ENCODE assay signal across 8 mouse cellular contexts in genomic region chr7:93095511-93095910, GRCm38 (mm10). TPM values are rescaled to one million over a fixed set of nuclear protein-coding genes. Genes with fewer than 3 reads are reported as not detected.
A peak's percentile ranks its signal among the peaks of the same experiment; 100 is the strongest.
DNase-seq lines count a peak whose midpoint lies in the region; ATAC-seq and TF ChIP-seq lines count a peak whose summit lies in the region.

No protein-coding gene starts in this region.

- peak; percentile 13 for DNase-seq in MEL (ENCODE audit: low read depth, low spot score)
- DNase-seq in brain, adult 2 months (ENCODE audit: low read depth, low spot score) = peak; percentile 88
- peak; percentile 15 for DNase-seq in fibroblast of lung, adult 2 months (ENCODE audit: low read depth)
- DNase-seq in left cerebral cortex, adult 8-10 months (ENCODE audit: low spot score in 2 of 2) = peak; percentile 9 to 15
- DNase-seq in mesoderm, embryonic 11.5 days (ENCODE audit: low read depth, low spot score) = peak; percentile 71

- H3K9me3 ChIP-seq in MEL (replicated peaks; ENCODE audit: insufficient read depth, low read length) = no peaks in the 10 kb centered on the region
- no peaks in the 10 kb centered on the region for H3K9me3 ChIP-seq in hindbrain, embryonic 12.5 days (replicated peaks)
- H3K9me3 ChIP-seq in stomach, embryonic 16.5 days (replicated peaks; ENCODE audit: control insufficient read depth, low read length) = no peaks in the 10 kb centered on the region

- no peak for TF ChIP-seq POLR2A in MEL (IDR thresholded peaks at IDR 0.05; ENCODE audit: control insufficient read depth in 1 of 2, insufficient read depth in 1 of 2, low read depth in 1 of 2, low read length in 2 of 2, poor library complexity in 1 of 2)

- TF ChIP-seq CTCF in MEL (IDR thresholded peaks at IDR 0.05 in 2 of 3, conservative IDR thresholded peaks at IDR 0.05 in 1 of 3; ENCODE audit: control insufficient read depth in 1 of 3, insufficient read depth in 1 of 3, low read depth in 2 of 3, low read length in 3 of 3, poor library complexity in 1 of 3, severe bottlenecking in 1 of 3) = peak in 2 of 3 experiments; percentile 32 to 41; a peak in 4 of 6 replicates

- H3K36me3 ChIP-seq in MEL (ENCODE audit: control insufficient read depth in 1 of 2, insufficient read depth in 2 of 2, low read length in 2 of 2) = no peaks in the 10 kb centered on the region
- H3K36me3 ChIP-seq in hindbrain, embryonic 12.5 days = no peaks in the 10 kb centered on the region
- H3K36me3 ChIP-seq in stomach, embryonic 16.5 days (ENCODE audit: control insufficient read depth, insufficient read depth, low read length) = no peaks in the 10 kb centered on the region

- 4% methylated on average over 8 of the region's 8 CpGs for WGBS in hindbrain, embryonic 12.5 days
- WGBS in stomach, embryonic 16.5 days = 6% methylated on average over 8 of the region's 8 CpGs

- H3K9ac ChIP-seq in MEL (ENCODE audit: control insufficient read depth, low read depth, low read length, poor library complexity, severe bottlenecking) = no peak overlapping the region
- peak overlapping the region; percentile 27; the same call in 1 of the 2 replicates for H3K9ac ChIP-seq in hindbrain, embryonic 12.5 days
- H3K9ac ChIP-seq in stomach, embryonic 16.5 days (ENCODE audit: low read length) = no peak overlapping the region

- no peaks in the 10 kb centered on the region for H3K27me3 ChIP-seq in MEL (ENCODE audit: control insufficient read depth in 1 of 2, insufficient read depth in 2 of 2, low read length in 2 of 2)
- no peaks in the 10 kb centered on the region for H3K27me3 ChIP-seq in hindbrain, embryonic 12.5 days
- H3K27me3 ChIP-seq in stomach, embryonic 16.5 days (ENCODE audit: control insufficient read depth, insufficient read depth, low read length) = no peaks in the 10 kb centered on the region

- peak overlapping the region; percentile 50 for H3K4me2 ChIP-seq in hindbrain, embryonic 12.5 days (replicated peaks)
- H3K4me2 ChIP-seq in stomach, embryonic 16.5 days (ENCODE audit: low read depth, low read length) = peak overlapping the region; percentile 33; the same call in 1 of the 2 replicates

- TF ChIP-seq EP300 in MEL (IDR thresholded peaks at IDR 0.05; ENCODE audit: low read depth in 1 of 2, low read length in 2 of 2) = no peak

- no peak overlapping the region for H3K4me3 ChIP-seq in MEL (ENCODE audit: control insufficient read depth in 1 of 2, insufficient read depth in 1 of 2, low read depth in 2 of 2, low read length in 2 of 2)
- 0 out of 2 replicates have a peak overlapping the region, but pooled peaks have one; percentile 15 for H3K4me3 ChIP-seq in hindbrain, embryonic 12.5 days
- 0 out of 2 replicates have a peak overlapping the region, but pooled peaks have one; percentile 18 for H3K4me3 ChIP-seq in stomach, embryonic 16.5 days (replicated peaks; ENCODE audit: low read length)

- TF ChIP-seq RAD21 in MEL (IDR thresholded peaks at IDR 0.05; ENCODE audit: low read depth, low read length) = peak; percentile 25

- peak; percentile 74; the same call in 1 of the 2 replicates for ATAC-seq in hindbrain, embryonic 12.5 days (ENCODE audit: low FRiP score)
- peak; percentile 73; the same call in 1 of the 2 replicates for ATAC-seq in stomach, embryonic 16.5 days (ENCODE audit: insufficient read depth, low FRiP score)
- ATAC-seq in monocyte, adult 5-6 weeks (replicated peaks; ENCODE audit: insufficient number of reproducible peaks, low FRiP score, low TSS enrichment, poor library complexity, severe bottlenecking) = no peak

- no peaks in the 10 kb centered on the region for H3K79me2 ChIP-seq in MEL (ENCODE audit: control insufficient read depth, insufficient read depth, low read length, poor library complexity)

- no peak overlapping the region for H3K27ac ChIP-seq in MEL (ENCODE audit: control insufficient read depth, low read depth, low read length)
- no peak overlapping the region for H3K27ac ChIP-seq in hindbrain, embryonic 12.5 days
- no peak overlapping the region for H3K27ac ChIP-seq in stomach, embryonic 16.5 days (ENCODE audit: low read length)

- no peaks in the 10 kb centered on the region for H3K4me1 ChIP-seq in MEL (ENCODE audit: control insufficient read depth in 1 of 2, insufficient read depth in 2 of 2, low read length in 2 of 2)
- peaks cover 19% of the 10 kb centered on the region for H3K4me1 ChIP-seq in hindbrain, embryonic 12.5 days
- H3K4me1 ChIP-seq in stomach, embryonic 16.5 days (ENCODE audit: control insufficient read depth, insufficient read depth, low read length) = peaks cover 6% of the 10 kb centered on the region

TF ChIP-seq in MEL, 35 proteins besides CTCF, POLR2A, EP300 and RAD21:
- TF ChIP-seq USF1 (IDR thresholded peaks at IDR 0.05; ENCODE audit: low read depth, low read length) (no peak), SMC3 (IDR thresholded peaks at IDR 0.05; ENCODE audit: low read depth, low read length) (peak; percentile 29; the same call in 1 of the 2 replicates)

RNA-seq across cellular contexts. Expression of gene Fam181b, which starts 15.8 kb away (rescaled TPM):
- total RNA-seq in MEL (2012; rRNA removed) = not detected in 2 replicates
- polyA plus RNA-seq in MEL (2012; ENCODE audit: insufficient read depth in 1 of 2, insufficient read length in 2 of 2, low read depth in 1 of 2, low replicate concordance in 2 of 2, missing spikeins in 1 of 2) = not detected
- 44.6 and 46.6 TPM in 2 replicates for polyA plus RNA-seq in hindbrain, embryonic 12.5 days (2016; fragmentation: Nextera tagmentation; extraction: Ambion mirVana)
- 10 to 100 TPM; 15.8 to 22.3 (median 19.5) TPM for total RNA-seq in left cerebral cortex, adult 8-10 months (2022)
- 1.9 and 2.9 TPM in 2 replicates for polyA plus RNA-seq in stomach, embryonic 16.5 days (2015; fragmentation: Nextera tagmentation; extraction: Ambion mirVana)
- total RNA-seq in monocyte, adult 5-6 weeks (2017) = not detected in 3 replicates

Comparison
In these comparisons a context has a peak if more than half of its experiments do, and no peak if none do; other contexts are left out.
1. DNase-seq: peak in every context shown above with its lines; median percentile 88 in brain, adult 2 months; 71 in mesoderm, embryonic 11.5 days; 15 in fibroblast of lung, adult 2 months; 13 in MEL; 12 in left cerebral cortex, adult 8-10 months.
2. H3K4me3 ChIP-seq: peak in hindbrain, embryonic 12.5 days (single experiment) and stomach, embryonic 16.5 days (single experiment); none in MEL (0 of 2).
3. RNA of gene Fam181b, which starts 15.8 kb away (total RNA-seq): 15.8 to 22.3 TPM in left cerebral cortex, adult 8-10 months; not detected in MEL and not detected in monocyte, adult 5-6 weeks; every median in the first group is over 10 times any median in the second.